Mouse (Mus musculus) cortical plate, adult 2 months (tissue): ENCODE results near the gene Nrtn.

Experiments used
- CTCF ChIP-seq: fragments of 200-500 bp; IDR thresholded peaks from 2 replicates; pipeline ENCODE4 v1.5.1; 2011; ENCODE audit warnings: mild to moderate bottlenecking, control low read depth, low read length; ENCODE audit not compliant: insufficient read depth; ENCODE audit errors: extremely low read depth
- POLR2A ChIP-seq: fragments of 200-500 bp; IDR thresholded peaks from 2 replicates; pipeline ENCODE4 v1.6.1; 2011; ENCODE audit warnings: mild to moderate bottlenecking, low read length, control low read depth; ENCODE audit not compliant: insufficient read depth; ENCODE audit errors: extremely low read depth

- TF ChIP-seq CTCF: no peak
- no peak for TF ChIP-seq POLR2A
Measured at GRCm38 (mm10) chr17:56706515-56706914, 50.8 kb downstream of the Nrtn start.
